Mouse (Mus musculus): ENCODE measurements at regions not wholly inside any gene's neighbourhood (a gene's known extent, or its start where the extent isn't known, plus 50 kb on each side); places are given as distances from the start of the nearest gene placed in this dataset.

DNA sequence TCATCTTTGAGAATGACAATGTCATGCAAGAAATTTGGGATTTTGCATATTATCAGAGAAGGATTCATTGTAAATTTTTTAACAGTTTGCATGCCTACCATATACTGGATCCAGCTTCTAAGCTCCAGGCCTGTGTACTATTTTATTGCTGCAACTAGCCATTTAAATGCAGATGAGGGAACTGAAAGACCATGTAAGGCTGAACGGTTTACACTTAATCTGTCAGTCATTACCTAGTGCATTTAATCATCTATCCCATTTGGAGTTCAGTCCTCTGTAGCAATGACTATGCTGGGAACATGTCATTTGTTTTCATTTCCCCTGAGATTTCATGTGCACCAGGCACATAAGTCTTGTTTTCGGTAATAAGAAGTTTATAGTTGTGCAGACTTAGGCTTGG, 631.8 kb upstream of the Gm21961 start:
- DNase-seq = no peak

GRCm38 (mm10) chr15:65639484-65639883, 624.8 kb upstream of the Gm21961 start:
- no peak for DNase-seq

- DNase-seq = peak in 1 of 2 experiments; percentile 3
Observed at GRCm38 (mm10) chr15:65637520-65638184, 622.9 kb upstream of the Gm21961 start.

GRCm38 (mm10) chr15:65632440-65632839, 617.7 kb upstream of the Gm21961 start:
- DNase-seq = no peak

DNA sequence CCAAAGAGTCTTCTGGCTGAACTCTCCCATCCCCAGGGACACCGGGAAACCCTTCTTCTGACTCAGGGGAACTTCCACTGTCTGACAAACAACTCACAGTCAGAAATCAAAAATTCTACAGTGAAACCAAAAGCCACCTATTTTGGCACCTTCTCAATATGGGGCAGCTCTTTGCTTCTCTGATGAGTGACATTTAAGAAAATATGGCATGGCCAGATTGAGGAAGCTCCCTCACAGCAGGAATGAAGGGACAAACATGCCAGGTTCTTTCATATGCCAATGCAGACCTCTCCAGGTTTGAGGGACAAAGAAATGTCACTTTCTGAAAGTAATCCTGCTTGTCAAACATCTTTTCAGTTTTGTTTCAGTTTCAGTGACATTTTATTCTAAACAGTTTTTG, 615.8 kb upstream of the Gm21961 start:
- no peak for DNase-seq

DNA sequence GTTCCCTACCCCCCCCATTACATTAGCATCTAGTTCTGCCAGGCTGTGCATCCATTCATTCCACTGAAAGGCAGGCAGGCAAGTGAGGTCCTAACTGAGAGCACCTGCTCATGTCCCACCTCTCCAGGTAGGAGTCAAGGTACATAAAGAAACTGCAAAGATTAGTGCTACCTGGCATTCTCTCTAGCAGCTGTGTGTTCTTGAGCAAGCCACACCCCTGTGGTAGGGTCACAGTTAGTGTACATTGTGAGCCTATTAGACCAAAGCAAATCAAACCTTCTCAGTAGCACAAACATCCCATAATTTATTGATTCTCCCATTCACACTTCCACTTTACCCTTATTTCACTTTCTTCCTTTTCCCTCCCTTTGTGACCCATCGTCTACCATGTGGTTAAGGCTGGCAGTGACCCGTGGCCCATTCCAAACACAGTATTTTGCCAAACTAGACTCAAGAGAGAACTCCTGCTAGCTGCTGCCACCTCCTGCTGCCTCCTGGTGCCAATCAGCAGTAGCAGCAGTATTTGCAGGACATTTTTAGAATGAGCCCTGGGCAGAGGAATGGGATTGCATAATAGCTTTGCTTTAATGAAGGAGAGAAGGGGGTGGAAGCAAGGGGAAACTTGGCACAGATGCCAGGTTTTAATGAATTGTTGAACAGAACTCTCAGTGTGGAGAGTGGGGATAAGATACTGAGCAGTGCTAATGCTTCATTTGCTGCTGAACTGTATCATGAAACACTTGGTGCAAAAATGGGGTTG, 578.2 kb upstream of the Gm21961 start:
- DNase-seq = no peak

DNA sequence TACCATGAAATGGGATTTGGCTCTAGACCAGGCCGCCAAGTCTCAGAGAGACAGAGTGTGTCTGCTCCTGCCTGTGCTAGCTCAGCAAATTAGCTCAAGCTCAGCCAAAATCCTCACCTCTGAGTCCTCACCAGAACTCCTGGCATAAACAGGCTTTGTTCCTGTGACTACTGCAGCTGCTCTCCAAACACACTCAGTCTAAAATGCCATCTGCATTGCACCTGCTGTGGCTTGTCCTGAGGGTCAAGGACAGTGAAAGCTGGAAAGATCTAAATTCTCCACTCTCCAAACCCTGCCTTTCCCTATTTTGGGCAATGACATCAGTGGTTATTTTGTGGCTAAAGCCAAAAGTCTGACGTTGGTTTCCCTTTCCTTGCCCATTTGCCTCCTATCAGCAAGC, 570.9 kb upstream of the Gm21961 start:
- DNase-seq = no peak

DNA sequence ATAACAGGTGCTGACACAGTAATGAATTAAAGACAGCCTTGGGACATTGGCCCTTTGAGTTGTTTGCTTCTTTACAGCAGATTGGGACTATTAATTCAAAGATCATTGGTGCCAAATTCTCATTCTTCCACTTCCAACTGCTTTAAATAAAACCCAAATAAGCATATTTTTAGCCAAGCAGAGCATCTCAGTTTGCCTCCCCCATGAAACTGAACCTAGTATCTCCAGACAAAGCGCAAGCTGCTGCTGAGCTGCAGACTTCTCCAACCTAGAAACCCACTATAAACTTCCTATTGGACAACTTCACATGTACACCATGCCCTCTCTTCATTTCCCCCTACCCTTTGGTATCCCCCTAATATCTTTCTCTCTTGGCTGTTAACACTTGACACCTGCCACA, 564.6 kb upstream of the Gm21961 start:
- no peak for DNase-seq

DNA sequence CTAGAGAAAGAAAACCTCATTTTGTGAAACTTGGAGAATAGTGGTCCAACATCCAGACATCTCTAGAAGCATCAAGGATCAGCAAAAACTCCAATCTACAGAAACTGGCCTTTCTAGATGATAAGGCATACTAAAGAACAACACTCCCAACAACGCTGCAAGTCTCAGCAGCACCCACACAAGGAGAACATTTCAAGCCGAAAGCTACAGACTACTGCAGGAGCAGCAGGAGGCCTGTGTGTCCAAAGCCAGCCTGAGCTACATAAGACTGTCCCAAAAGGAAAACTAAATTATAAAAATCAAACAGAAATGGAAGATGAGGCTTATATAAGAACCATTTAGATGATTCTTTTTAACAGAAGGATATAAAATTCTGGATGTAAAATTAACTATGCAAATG, 553.2 kb upstream of the Gm21961 start:
- DNase-seq = no peak

GRCm38 (mm10) chr15:65557846-65558835, 543.4 kb upstream of the Gm21961 start:
- no peak for DNase-seq

DNA sequence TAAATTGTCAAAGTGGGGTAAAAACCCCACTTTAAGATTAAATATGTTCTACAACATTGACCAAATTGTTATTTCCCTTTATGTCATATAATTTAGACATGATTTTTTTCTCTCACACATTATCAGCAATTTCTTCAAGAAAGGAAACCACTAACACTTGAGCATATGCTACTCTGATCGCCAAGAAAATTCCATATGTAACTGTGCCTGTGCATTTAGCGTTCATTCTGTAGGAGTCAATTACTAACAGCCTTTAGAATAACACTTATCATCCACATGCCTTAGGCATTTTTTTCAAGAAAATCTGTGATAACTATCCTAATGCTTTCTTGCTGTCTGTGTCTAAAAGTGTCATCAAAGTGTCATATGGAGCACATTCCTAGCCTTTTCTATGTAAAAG, 534.3 kb upstream of the Gm21961 start:
- DNase-seq = no peak

DNA sequence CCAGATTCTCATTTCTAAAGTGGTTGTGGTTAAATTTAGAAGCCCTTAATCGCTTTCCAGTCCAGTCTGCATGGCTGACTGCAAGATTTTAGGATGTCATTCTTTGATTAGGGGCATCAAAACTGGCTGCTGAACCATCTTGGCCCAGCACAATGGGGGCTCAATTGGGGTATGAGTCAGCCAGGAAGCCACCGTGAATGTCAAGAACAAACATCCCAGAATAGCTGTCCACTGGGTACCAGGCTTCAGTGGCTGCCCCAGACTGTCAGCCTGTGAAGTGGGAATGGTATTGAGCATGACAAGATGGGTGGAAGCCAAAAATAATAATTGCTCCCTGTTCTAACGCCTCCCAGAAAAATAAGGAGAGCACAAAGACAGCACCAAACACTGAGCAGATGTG, 520.9 kb upstream of the Gm21961 start:
- no peak for DNase-seq

- no peak for DNase-seq
Observed at GRCm38 (mm10) chr15:65532241-65532640, 517.5 kb upstream of the Gm21961 start.

- DNase-seq = no peak
Observed at GRCm38 (mm10) chr15:65502656-65503055, 488.0 kb upstream of the Gm21961 start.

GRCm38 (mm10) chr15:65478940-65479339, 464.2 kb upstream of the Gm21961 start:
- DNase-seq = no peak

GRCm38 (mm10) chr15:65455203-65455816, 440.6 kb upstream of the Gm21961 start:
- DNase-seq = no peak

- no peak for DNase-seq
Observed at GRCm38 (mm10) chr15:65452258-65453028, 437.7 kb upstream of the Gm21961 start.

DNA sequence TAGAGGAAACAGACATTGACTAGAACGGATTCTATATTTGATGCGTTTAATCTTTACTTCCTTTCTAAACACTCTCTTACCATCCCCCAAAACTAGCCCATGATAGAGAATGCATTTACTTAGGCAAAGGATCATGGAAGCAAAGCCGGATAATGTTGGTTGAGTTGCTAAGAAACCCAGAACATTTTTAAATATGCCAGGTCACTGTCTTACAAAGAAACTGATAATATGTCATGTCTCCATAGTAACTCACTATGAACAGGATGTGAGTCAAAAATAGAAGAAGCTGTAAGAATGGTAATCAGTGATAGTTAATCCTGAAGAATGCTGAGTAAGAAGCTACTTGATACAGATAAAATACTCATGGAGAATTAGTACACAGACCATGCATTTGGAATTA, 405.0 kb upstream of the Gm21961 start:
- DNase-seq = no peak

All from spleen, adult 18-20 months (tissue).